Mouse (Mus musculus): ENCODE results near the gene Dnm1l. TPM values are rescaled to one million over a fixed set of nuclear protein-coding genes. Genes with fewer than 3 reads are reported as not detected.
A peak's percentile ranks its signal among the peaks of the same experiment; 100 is the strongest.

The Dnm1l gene
- total and polyA plus RNA-seq, 2 experiments, result 5.0 to 30.5 TPM

- no peaks in the 10 kb centered on the region for H3K79me2 ChIP-seq (ENCODE audit: control insufficient read depth, insufficient read depth, low read length)
- no peaks in the 10 kb centered on the region for H3K4me1 ChIP-seq (ENCODE audit: control insufficient read depth, insufficient read depth, low read length)
- WGBS, result 83% methylated on average over 5 of the region's 5 CpGs
- TF ChIP-seq CTCF (IDR thresholded peaks at IDR 0.05; ENCODE audit: low read depth, low read length) (no peak), POLR2A (IDR thresholded peaks at IDR 0.05; ENCODE audit: extremely low read depth, insufficient read depth, low read length) (no peak)
- H3K4me3 ChIP-seq (ENCODE audit: insufficient read depth, low read depth, low read length), result no peak overlapping the region
- H3K36me3 ChIP-seq (ENCODE audit: control insufficient read depth, insufficient read depth, low read length), result peaks cover 44% of the 10 kb centered on the region
- H3K27me3 ChIP-seq (ENCODE audit: control insufficient read depth, insufficient read depth, low read length), result no peaks in the 10 kb centered on the region
- no peak overlapping the region for H3K9ac ChIP-seq (ENCODE audit: low read depth, low read length)
- H3K27ac ChIP-seq (replicated peaks; ENCODE audit: insufficient read depth, low read depth, low read length), result no peak overlapping the region
- no peak for DNase-seq (ENCODE audit: extremely low read depth, low read depth, low spot score)
Measured at GRCm38 (mm10) chr16:16311319-16311718, 47.4 kb downstream of the Dnm1l start.

GRCm38 (mm10) chr16:16303888-16304287 is 54.9 kb downstream of the Dnm1l start:
- DNase-seq (ENCODE audit: extremely low read depth, low read depth, low spot score), result no peak
- Histone ChIP-seq H3K36me3 (ENCODE audit: control insufficient read depth, insufficient read depth, low read length) (peaks cover 19% of the 10 kb centered on the region), H3K27ac (replicated peaks; ENCODE audit: insufficient read depth, low read depth, low read length) (no peak overlapping the region), H3K79me2 (ENCODE audit: control insufficient read depth, insufficient read depth, low read length) (no peaks in the 10 kb centered on the region), H3K4me1 (ENCODE audit: control insufficient read depth, insufficient read depth, low read length) (peaks cover 4% of the 10 kb centered on the region; the same call in 1 of the 2 replicates), H3K9ac (ENCODE audit: low read depth, low read length) (no peak overlapping the region), H3K4me3 (ENCODE audit: insufficient read depth, low read depth, low read length) (peak overlapping the region; percentile 89; the same call in 1 of the 2 replicates), H3K27me3 (ENCODE audit: control insufficient read depth, insufficient read depth, low read length) (no peaks in the 10 kb centered on the region)
- no peak for TF ChIP-seq POLR2A (IDR thresholded peaks at IDR 0.05; ENCODE audit: extremely low read depth, insufficient read depth, low read length)
- TF ChIP-seq CTCF (IDR thresholded peaks at IDR 0.05; ENCODE audit: low read depth, low read length), result no peak
- WGBS, result 22% methylated on average over 7 of the region's 7 CpGs

DNA sequence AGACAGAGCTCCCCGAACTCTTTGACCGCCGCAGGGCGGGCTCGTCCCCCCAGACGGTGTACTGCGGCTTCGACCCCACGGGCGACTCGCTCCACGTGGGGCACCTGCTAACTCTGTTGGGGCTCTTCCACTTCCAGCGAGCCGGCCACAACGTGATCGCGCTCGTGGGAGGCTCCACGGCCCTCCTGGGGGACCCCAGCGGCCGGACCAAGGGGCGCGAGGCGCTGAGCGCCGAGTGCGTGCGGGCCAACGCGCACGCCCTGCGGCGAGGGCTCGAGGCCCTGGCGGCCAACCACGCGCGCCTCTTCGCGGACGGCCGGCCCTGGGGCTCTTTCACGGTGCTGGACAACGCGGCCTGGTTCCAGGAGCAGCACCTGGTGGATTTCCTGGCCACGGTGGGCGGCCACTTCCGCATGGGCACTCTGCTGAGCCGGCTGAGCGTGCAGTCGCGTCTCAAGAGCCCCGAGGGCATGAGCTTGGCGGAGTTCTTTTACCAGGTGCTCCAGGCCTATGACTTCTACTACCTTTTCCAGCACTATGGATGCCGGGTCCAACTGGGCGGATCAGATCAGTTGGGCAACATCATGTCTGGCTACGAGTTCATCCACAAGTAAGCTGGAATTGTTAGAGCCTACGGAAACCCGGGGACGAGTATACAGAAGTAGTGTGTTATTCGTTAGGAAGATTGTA is 55.5 kb downstream of the Dnm1l start:
- WGBS, result under 1% methylated on average over 61 of the region's 61 CpGs
- DNase-seq (ENCODE audit: extremely low read depth, low read depth, low spot score), result peak; percentile 81
- Histone ChIP-seq H3K9ac (ENCODE audit: low read depth, low read length) (peak overlapping the region; percentile 85), H3K79me2 (ENCODE audit: control insufficient read depth, insufficient read depth, low read length) (no peaks in the 10 kb centered on the region), H3K4me1 (ENCODE audit: control insufficient read depth, insufficient read depth, low read length) (peaks cover 4% of the 10 kb centered on the region; the same call in 1 of the 2 replicates), H3K4me3 (ENCODE audit: insufficient read depth, low read depth, low read length) (peak overlapping the region; percentile 89), H3K36me3 (ENCODE audit: control insufficient read depth, insufficient read depth, low read length) (peaks cover 17% of the 10 kb centered on the region), H3K27me3 (ENCODE audit: control insufficient read depth, insufficient read depth, low read length) (no peaks in the 10 kb centered on the region), H3K27ac (replicated peaks; ENCODE audit: insufficient read depth, low read depth, low read length) (peak overlapping the region; percentile 71)
- no peak for TF ChIP-seq POLR2A (IDR thresholded peaks at IDR 0.05; ENCODE audit: extremely low read depth, insufficient read depth, low read length)

DNA sequence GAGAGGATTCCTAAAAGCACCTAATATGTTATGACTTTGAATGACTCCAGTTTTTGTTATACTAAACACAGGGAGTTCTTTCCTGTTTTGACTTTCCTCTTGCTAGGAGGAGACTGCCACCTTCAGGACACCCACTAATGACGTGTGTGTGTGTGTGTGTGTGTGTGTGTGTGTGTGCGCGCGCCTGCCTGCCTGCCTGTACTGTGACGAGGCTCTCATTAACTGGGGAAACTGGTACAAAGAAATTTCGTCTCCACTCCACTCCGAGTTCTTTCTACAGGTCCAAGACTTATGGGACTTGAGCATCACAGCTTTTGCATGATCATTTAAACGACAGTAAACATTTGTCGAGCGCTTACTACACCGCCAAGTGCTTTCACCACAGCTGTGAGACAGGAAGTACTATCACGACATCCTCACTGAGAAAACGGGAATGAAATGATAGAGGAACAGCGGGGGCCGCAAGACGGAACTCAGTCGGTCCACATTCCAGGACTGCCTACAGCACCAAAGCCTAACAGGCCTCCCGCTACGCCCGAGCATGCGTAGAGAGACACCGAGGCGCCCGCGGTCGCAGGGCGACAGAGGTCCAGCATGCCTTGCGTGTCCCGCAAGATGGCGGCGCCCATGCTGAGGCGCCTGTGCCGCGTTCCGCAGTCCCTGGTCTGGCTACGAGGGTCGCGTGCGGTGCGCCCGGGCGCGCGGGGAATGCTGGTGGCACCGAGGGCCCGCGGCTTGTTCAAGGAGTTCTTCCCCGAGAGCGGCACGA is 56.2 kb downstream of the Dnm1l start, which contains the start of gene Yars2:
Gene Yars2 (plus strand): TSS at position 597 of the 769 bp plus-strand sequence.
- WGBS, result under 1% methylated on average over 50 of the region's 50 CpGs
- Histone ChIP-seq H3K4me1 (ENCODE audit: control insufficient read depth, insufficient read depth, low read length) (peaks cover 8% of the 10 kb centered on the region; the same call in 1 of the 2 replicates), H3K27me3 (ENCODE audit: control insufficient read depth, insufficient read depth, low read length) (no peaks in the 10 kb centered on the region), H3K4me3 (ENCODE audit: insufficient read depth, low read depth, low read length) (peak within 1 kb of the TSS; percentile 89), H3K9ac (ENCODE audit: low read depth, low read length) (peak within 1 kb of the TSS; percentile 85), H3K27ac (replicated peaks; ENCODE audit: insufficient read depth, low read depth, low read length) (peak within 1 kb of the TSS; percentile 93), H3K36me3 (ENCODE audit: control insufficient read depth, insufficient read depth, low read length) (peaks cover 13% of the 10 kb centered on the region), H3K79me2 (ENCODE audit: control insufficient read depth, insufficient read depth, low read length) (no peaks in the 10 kb centered on the region)
- TF ChIP-seq POLR2A (IDR thresholded peaks at IDR 0.05; ENCODE audit: extremely low read depth, insufficient read depth, low read length) (peak; percentile 68; the same call in 1 of the 2 replicates), CTCF (IDR thresholded peaks at IDR 0.05; ENCODE audit: low read depth, low read length) (peak; percentile 58)
- DNase-seq (ENCODE audit: extremely low read depth, low read depth, low spot score), result peak; percentile 84

DNA sequence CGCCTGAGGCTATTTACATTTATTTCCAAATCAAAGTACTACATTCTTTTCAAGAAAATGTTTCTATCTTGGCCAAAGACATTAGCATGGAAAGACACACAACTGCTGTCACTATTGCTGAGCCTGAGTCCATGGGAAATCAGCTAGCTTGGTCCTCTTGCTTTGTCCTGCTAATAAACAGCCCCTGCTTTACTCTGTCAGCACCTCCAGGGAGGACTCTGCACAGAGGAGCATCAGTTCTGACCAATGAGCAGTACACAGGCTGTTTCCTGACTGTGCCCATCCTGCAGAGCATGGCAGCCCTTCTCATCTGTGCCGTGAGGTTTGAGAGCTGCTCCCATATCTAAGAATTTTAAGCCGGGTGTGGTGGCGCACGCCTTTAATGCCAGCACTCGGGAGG is 85.0 kb downstream of the Dnm1l start:
- Histone ChIP-seq H3K27ac (replicated peaks; ENCODE audit: insufficient read depth, low read depth, low read length) (no peak overlapping the region), H3K4me1 (ENCODE audit: control insufficient read depth, insufficient read depth, low read length) (no peaks in the 10 kb centered on the region), H3K4me3 (ENCODE audit: insufficient read depth, low read depth, low read length) (no peak overlapping the region), H3K79me2 (ENCODE audit: control insufficient read depth, insufficient read depth, low read length) (no peaks in the 10 kb centered on the region), H3K36me3 (ENCODE audit: control insufficient read depth, insufficient read depth, low read length) (peaks cover 36% of the 10 kb centered on the region), H3K27me3 (ENCODE audit: control insufficient read depth, insufficient read depth, low read length) (no peaks in the 10 kb centered on the region), H3K9ac (ENCODE audit: low read depth, low read length) (no peak overlapping the region)
- DNase-seq (ENCODE audit: extremely low read depth, low read depth, low spot score), result no peak
- WGBS, result 89% methylated on average over 6 of the region's 6 CpGs
- TF ChIP-seq POLR2A (IDR thresholded peaks at IDR 0.05; ENCODE audit: extremely low read depth, insufficient read depth, low read length) (no peak), CTCF (IDR thresholded peaks at IDR 0.05; ENCODE audit: low read depth, low read length) (no peak)

Data from liver, adult 2 months (tissue).